8 mouse cellular contexts compared by ENCODE assay signal in genomic region chr2:18996451-18997211, GRCm38 (mm10). TPM values are rescaled to one million over a fixed set of nuclear protein-coding genes. Genes with fewer than 3 reads are reported as not detected.
A peak's percentile ranks its signal among the peaks of the same experiment; 100 is the strongest.
DNase-seq lines count a peak whose midpoint lies in the region.

No protein-coding gene starts in this region.

- H3K36me3 ChIP-seq in midbrain, embryonic 10.5 days, result no peaks in the 10 kb centered on the region

- H3K4me3 ChIP-seq in midbrain, embryonic 10.5 days, result peak overlapping the region; percentile 85

- DNase-seq in CD4-positive helper T cell, adult 2 months (ENCODE audit: low read depth, low spot score), result peak; percentile 50
- DNase-seq in NIH3T3 (ENCODE audit: low read depth), result peak; percentile 28
- DNase-seq in embryo, embryonic 10.5 days (ENCODE audit: low spot score), result peak; percentile 53
- peak; percentile 34 to 36 for DNase-seq in heart, postnatal 10 days
- DNase-seq in left cerebral cortex, postnatal 36 days (ENCODE audit: low spot score in 2 of 2), result peak; percentile 24 to 38
- DNase-seq in midbrain, embryonic 10.5 days (ENCODE audit: low spot score), result peak; percentile 51
- DNase-seq in spleen, postnatal 10 days (ENCODE audit: low spot score in 2 of 2), result peak; percentile 62 to 69
- DNase-seq in urinary bladder, postnatal 36 days (ENCODE audit: low spot score in 2 of 2), result no peak

- H3K9me3 ChIP-seq in midbrain, embryonic 10.5 days (replicated peaks), result no peaks in the 10 kb centered on the region

- WGBS in midbrain, embryonic 10.5 days, result under 1% methylated on average over 25 of the region's 25 CpGs

- peaks cover 34% of the 10 kb centered on the region for H3K4me1 ChIP-seq in midbrain, embryonic 10.5 days

- peaks cover 39% of the 10 kb centered on the region for H3K27me3 ChIP-seq in midbrain, embryonic 10.5 days (ENCODE audit: low read depth, poor library complexity, severe bottlenecking)

- intact Hi-C loops in heart, postnatal 10 days (cut with DNase I), result loop anchor here (5.0 kb wide), 4 partner anchors 44 to 409 kb away; no protein-coding TSS in a partner anchor
- intact Hi-C loops in left cerebral cortex, postnatal 36 days (cut with DNase I), result loop anchor here (5.0 to 10.0 kb wide), 7 partner anchors 44 to 602 kb away; partner anchors contain the start of genes Bmi1, Dnajc1 and Spag6

- peak overlapping the region; percentile 92 for H3K27ac ChIP-seq in midbrain, embryonic 10.5 days (replicated peaks)

RNA-seq across cellular contexts. Expression of gene Pip4k2a, which starts 1.3 kb away (rescaled TPM):
- 10 to 100 TPM in 1 of 2 experiments, 1 to 10 TPM in 1; 8.7 to 10.9 TPM for total RNA-seq in heart, postnatal 10 days (2021)
- total RNA-seq in left cerebral cortex, postnatal 36 days (2021), result 10 to 100 TPM; 50.8 to 56.2 TPM
- polyA plus RNA-seq in midbrain, embryonic 10.5 days (2016; fragmentation: Nextera tagmentation; extraction: Ambion mirVana), result 7.7 and 7.9 TPM in 2 replicates

RNA-seq across cellular contexts. Expression of gene 4930426L09Rik, which starts 1.5 kb away (rescaled TPM):
- total RNA-seq in heart, postnatal 10 days (2021), result under 1 TPM; 0.22 to 0.53 TPM
- 1 to 10 TPM in 1 of 2 experiments, under 1 TPM in 1; 0.72 to 1.0 TPM for total RNA-seq in left cerebral cortex, postnatal 36 days (2021)
- polyA plus RNA-seq in midbrain, embryonic 10.5 days (2016; fragmentation: Nextera tagmentation; extraction: Ambion mirVana), result 0.16 and 0.41 TPM in 2 replicates

Comparison
In these comparisons a context has a peak if more than half of its experiments do, and no peak if none do; other contexts are left out.
1. DNase-seq: peak in CD4-positive helper T cell, adult 2 months (single experiment), NIH3T3 (single experiment), embryo, embryonic 10.5 days (single experiment), heart, postnatal 10 days (2 of 2), left cerebral cortex, postnatal 36 days (2 of 2), midbrain, embryonic 10.5 days (single experiment) and spleen, postnatal 10 days (2 of 2); none in urinary bladder, postnatal 36 days (0 of 2).
2. RNA of gene Pip4k2a, which starts 1.3 kb away (total RNA-seq): 50.8 to 56.2 TPM in left cerebral cortex, postnatal 36 days; 8.7 to 10.9 TPM in heart, postnatal 10 days; every median in the first group is over 4 times any median in the second.